Mouse (Mus musculus) liver, adult 2 months (tissue): ENCODE measurements around the gene Tma7. TPM values are rescaled to one million over a fixed set of nuclear protein-coding genes. Genes with fewer than 3 reads are reported as not detected.

Experiments
- DNase-seq: peaks from one replicate; pipeline ENCODE4 v3.0.0-alpha.2; 2011; ENCODE audit warnings: low read depth, low spot score; ENCODE audit errors: extremely low read depth
- H3K27ac ChIP-seq: fragments of 200-500 bp; replicated peaks from 2 replicates; pipeline ENCODE4 v1.5.1; 2012; ENCODE audit warnings: low read depth, mild to moderate bottlenecking, control low read depth, inconsistent platforms, low read length; ENCODE audit not compliant: insufficient read depth
- H3K27me3 ChIP-seq: fragments of 200-500 bp; 2 replicates; pipeline ENCODE4 v1.6.1; 2012; ENCODE audit warnings: mild to moderate bottlenecking, moderate library complexity, low read length, inconsistent platforms; ENCODE audit not compliant: control insufficient read depth, insufficient read depth
- H3K36me3 ChIP-seq: fragments of 200-500 bp; 2 replicates; pipeline ENCODE4 v1.6.1; 2012; ENCODE audit warnings: low read length, inconsistent platforms; ENCODE audit not compliant: control insufficient read depth, insufficient read depth
- H3K4me1 ChIP-seq: fragments of 200-500 bp; 2 replicates; pipeline ENCODE4 v1.6.1; 2011; ENCODE audit warnings: low read length; ENCODE audit not compliant: control insufficient read depth, insufficient read depth
- H3K4me3 ChIP-seq: fragments of 200-500 bp; 2 replicates; pipeline ENCODE4 v1.5.1; 2011; ENCODE audit warnings: low read depth, mild to moderate bottlenecking, control low read depth, low read length, moderate library complexity; ENCODE audit not compliant: insufficient read depth
- H3K79me2 ChIP-seq: fragments of 200-500 bp; 2 replicates; pipeline ENCODE4 v1.6.1; 2012; ENCODE audit warnings: inconsistent platforms, mild to moderate bottlenecking, low read length, moderate library complexity; ENCODE audit not compliant: control insufficient read depth, insufficient read depth
- H3K9ac ChIP-seq: fragments of 200-500 bp; 2 replicates; pipeline ENCODE4 v1.6.1; 2012; ENCODE audit warnings: low read depth, mild to moderate bottlenecking, control low read depth, inconsistent platforms, low read length
- CTCF ChIP-seq: fragments of 200-500 bp; IDR thresholded peaks from 2 replicates; pipeline ENCODE4 v1.5.1; 2011; ENCODE audit warnings: low read depth, low read length, control low read depth
- POLR2A ChIP-seq: fragments of 200-500 bp; IDR thresholded peaks from 2 replicates; pipeline ENCODE4 v1.6.1; 2011; ENCODE audit warnings: low read length, control low read depth; ENCODE audit not compliant: insufficient read depth; ENCODE audit errors: extremely low read depth
- WGBS: fragments of 180-500 bp; shearing (Covaris S2); methylation state at CpG from one replicate; pipeline ENCODE4 v1.1.7; 2018; 5-methylcytosine and 5-hydroxymethylcytosine counted together
- polyA plus RNA-seq: library from polyadenylated mRNA; depleted of rRNA; stranded (reverse); fragments of >200 nt; gene quantifications from 2 replicates; pipeline ENCODE4 v1.2.3, GENCODE M21; 2012
- total RNA-seq: library from RNA; depleted of rRNA; stranded (reverse); fragments of >200 nt; gene quantifications from 2 replicates; pipeline ENCODE4 v1.2.3, GENCODE M21; 2014

The Tma7 gene
- total and polyA plus RNA-seq, 2 experiments = 23.3 to 54.7 TPM

DNA sequence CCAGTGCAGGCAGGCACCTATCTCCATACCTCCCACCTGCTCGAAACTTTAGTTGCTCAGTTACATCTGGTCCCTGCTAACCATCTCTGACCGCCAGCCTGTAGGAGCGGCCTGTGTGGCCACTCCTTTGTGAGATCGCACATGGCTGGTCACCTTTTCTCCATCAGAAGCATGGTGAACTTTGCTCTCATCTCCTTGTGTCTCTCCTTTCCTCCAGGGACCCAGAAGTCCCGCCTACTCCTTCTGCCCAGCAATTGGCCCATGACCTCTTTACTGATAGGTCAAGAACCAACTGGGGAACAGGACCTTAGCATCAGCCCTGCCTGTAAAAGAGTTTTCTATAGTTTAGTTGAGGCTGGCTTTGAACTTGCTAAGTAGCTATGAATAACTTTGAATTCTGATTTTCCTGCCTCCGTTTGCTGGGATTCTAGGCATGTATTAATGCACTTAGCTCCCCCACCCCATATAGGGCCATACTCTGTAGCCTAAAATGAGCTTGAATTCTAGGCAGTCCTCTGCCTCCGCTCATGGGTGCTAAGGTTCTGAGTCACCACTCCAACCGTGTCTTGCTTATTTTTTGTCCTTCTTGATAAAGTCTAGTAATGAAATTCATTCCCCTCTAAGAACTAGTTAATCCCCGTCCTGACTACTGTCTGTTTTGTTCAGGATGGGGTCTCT lies 32.3 kb downstream of the Tma7 start:
- Histone ChIP-seq H3K9ac (no peak overlapping the region), H3K4me3 (no peak overlapping the region), H3K27ac (no peak overlapping the region), H3K36me3 (no peaks in the 10 kb centered on the region), H3K79me2 (no peaks in the 10 kb centered on the region), H3K4me1 (peaks cover 3% of the 10 kb centered on the region), H3K27me3 (no peaks in the 10 kb centered on the region)
- WGBS = 88% methylated on average over 9 of the region's 9 CpGs
- no peak for TF ChIP-seq POLR2A
- DNase-seq = no peak

DNA sequence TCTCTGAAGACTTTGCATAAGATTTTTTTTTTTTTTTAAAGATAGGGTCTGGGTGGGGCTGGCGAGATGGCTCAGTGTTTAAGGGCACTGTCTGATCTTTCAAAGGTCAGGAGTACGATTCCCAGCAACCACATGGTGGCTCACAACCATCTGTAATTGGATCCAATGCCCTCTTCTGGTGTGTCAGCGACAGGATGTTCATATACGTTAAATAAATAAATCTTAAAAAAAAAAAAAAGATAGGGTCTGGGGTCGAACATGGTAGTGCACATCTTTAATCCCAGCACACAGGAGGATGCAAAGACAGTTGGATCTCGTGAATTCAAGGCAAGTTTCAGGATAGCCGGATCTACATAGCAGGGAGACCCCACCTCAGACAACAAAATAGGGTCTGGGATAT lies 33.1 kb downstream of the Tma7 start:
- TF ChIP-seq POLR2A = no peak
- no peak for TF ChIP-seq CTCF

DNA sequence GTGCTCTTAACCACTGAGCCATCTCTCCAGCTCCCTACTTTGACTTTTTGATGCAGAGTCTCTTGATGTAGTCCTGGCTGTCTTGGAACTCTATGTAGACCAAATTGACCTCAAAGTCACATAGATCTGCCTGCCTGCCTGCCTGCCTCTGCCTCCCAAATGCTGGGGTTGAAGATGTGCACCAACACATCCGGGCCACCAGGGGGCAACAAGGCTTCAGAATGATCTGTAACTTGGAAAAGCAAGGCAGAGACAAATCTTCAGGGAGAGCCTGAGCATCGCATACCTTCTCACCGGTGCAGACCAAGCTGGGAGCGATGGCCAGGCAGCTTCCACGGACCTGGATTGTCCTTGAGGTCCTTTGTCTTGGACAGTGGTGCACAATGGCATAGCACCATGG lies 36.1 kb downstream of the Tma7 start:
- H3K79me2 ChIP-seq = no peaks in the 10 kb centered on the region
- 34% methylated on average over 5 of the region's 5 CpGs for WGBS
- no peak overlapping the region for H3K27ac ChIP-seq
- H3K4me1 ChIP-seq = no peaks in the 10 kb centered on the region
- H3K27me3 ChIP-seq = no peaks in the 10 kb centered on the region
- no peak overlapping the region for H3K9ac ChIP-seq
- H3K4me3 ChIP-seq = no peak overlapping the region
- TF ChIP-seq POLR2A (no peak), CTCF (peak; percentile 84)
- DNase-seq = peak; percentile 40
- H3K36me3 ChIP-seq = no peaks in the 10 kb centered on the region

More for the DNA sequence above, 33.1 kb downstream of the Tma7 start:
- Histone ChIP-seq H3K27me3 (no peaks in the 10 kb centered on the region), H3K79me2 (no peaks in the 10 kb centered on the region), H3K9ac (no peak overlapping the region), H3K4me1 (peaks cover under 1% of the 10 kb centered on the region), H3K27ac (no peak overlapping the region), H3K36me3 (no peaks in the 10 kb centered on the region), H3K4me3 (no peak overlapping the region)
- DNase-seq = no peak
- 80% methylated on average over 7 of the region's 7 CpGs for WGBS

DNA sequence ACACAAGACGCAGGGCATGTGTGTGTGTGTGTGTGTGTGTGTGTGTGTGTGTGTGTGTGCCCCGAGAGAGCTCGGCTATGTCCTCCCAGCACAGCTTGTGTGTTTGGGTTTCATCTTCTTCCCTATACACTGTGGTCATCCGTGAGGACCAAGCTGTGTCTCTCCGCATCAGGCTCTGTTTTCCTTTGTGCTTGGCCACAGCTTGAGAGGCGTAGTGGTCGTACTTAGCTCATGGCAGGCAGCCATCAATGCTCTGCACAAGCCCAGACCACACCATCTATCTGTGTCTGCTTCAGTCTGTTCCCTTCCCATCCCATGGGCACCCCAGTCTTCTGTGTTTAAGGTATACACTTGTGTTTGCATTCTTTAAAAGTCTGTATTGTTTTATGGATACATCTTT lies 41.0 kb downstream of the Tma7 start:
- no peak overlapping the region for H3K9ac ChIP-seq
- peaks cover 6% of the 10 kb centered on the region; the same call in 1 of the 2 replicates for H3K27me3 ChIP-seq
- no peaks in the 10 kb centered on the region for H3K36me3 ChIP-seq
- no peaks in the 10 kb centered on the region; the same call in 1 of the 2 replicates for H3K4me1 ChIP-seq
- no peak overlapping the region for H3K4me3 ChIP-seq
- H3K79me2 ChIP-seq = no peaks in the 10 kb centered on the region
- TF ChIP-seq POLR2A (no peak), CTCF (no peak)
- DNase-seq = no peak
- 64% methylated on average over 7 of the region's 7 CpGs for WGBS
- no peak overlapping the region for H3K27ac ChIP-seq

DNA sequence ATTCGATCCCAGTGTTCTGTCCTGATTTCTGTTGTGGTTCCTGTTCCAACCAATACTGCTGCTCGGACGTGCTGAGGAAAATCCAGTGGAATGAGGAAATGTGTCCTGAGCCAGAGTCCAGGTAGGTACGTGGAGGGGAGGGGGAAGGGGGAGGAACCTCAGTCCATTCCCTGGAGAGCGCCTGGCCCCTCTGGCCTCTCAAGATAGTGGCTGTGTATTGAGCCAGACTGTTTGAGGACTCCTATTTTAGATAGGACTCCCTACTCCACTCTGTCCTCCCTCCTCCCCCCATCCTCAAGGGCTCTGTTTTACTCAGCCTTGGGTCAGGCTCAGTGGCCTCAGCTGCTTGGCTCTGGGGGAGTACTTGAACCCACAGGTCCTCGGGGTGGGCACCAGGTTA lies 41.5 kb downstream of the Tma7 start:
- H3K9ac ChIP-seq = no peak overlapping the region
- no peaks in the 10 kb centered on the region; the same call in 1 of the 2 replicates for H3K4me1 ChIP-seq
- no peak overlapping the region for H3K27ac ChIP-seq
- no peak for DNase-seq
- 62% methylated on average over 6 of the region's 6 CpGs for WGBS
- H3K79me2 ChIP-seq = no peaks in the 10 kb centered on the region
- H3K27me3 ChIP-seq = peaks cover 6% of the 10 kb centered on the region; the same call in 1 of the 2 replicates
- TF ChIP-seq CTCF (no peak), POLR2A (no peak)
- no peaks in the 10 kb centered on the region for H3K36me3 ChIP-seq
- no peak overlapping the region for H3K4me3 ChIP-seq

DNA sequence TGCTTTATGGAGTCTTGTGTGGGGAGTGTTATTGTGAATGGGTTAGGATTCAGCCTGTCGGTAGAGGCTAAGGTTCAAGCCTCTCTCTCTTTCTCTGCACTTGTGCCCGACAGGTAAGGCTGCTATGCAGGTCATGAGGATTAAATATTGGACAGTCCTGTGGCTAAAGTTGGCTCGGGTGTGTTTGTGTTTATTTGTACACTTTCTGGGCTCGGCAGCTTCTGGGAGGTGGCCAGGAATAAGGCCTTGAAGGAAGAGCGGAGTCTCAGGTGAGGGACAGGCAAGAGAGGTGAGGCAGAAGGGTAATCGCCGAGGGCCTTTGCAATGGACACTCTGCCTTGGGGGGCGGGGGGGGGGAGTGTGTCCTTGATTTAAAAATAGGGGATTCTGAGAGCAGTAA lies 42.2 kb downstream of the Tma7 start:
- H3K9ac ChIP-seq = 0 out of 2 replicates have a peak overlapping the region, but pooled peaks have one; percentile 17
- H3K27me3 ChIP-seq = peaks cover 6% of the 10 kb centered on the region; the same call in 1 of the 2 replicates
- no peaks in the 10 kb centered on the region for H3K79me2 ChIP-seq
- H3K4me3 ChIP-seq = no peak overlapping the region
- H3K27ac ChIP-seq = no peak overlapping the region
- TF ChIP-seq CTCF = no peak
- no peak for TF ChIP-seq POLR2A
- 40% methylated on average over 8 of the region's 8 CpGs for WGBS
- peak; percentile 36 for DNase-seq
- H3K36me3 ChIP-seq = no peaks in the 10 kb centered on the region
- no peaks in the 10 kb centered on the region; the same call in 1 of the 2 replicates for H3K4me1 ChIP-seq
